Mouse (Mus musculus): Measurements from ENCODE around the gene Fmod. TPM values are rescaled to one million over a fixed set of nuclear protein-coding genes. Genes with fewer than 3 reads are reported as not detected.

The Fmod gene
- polyA plus RNA-seq, 1 experiment = 9.7 TPM

DNA sequence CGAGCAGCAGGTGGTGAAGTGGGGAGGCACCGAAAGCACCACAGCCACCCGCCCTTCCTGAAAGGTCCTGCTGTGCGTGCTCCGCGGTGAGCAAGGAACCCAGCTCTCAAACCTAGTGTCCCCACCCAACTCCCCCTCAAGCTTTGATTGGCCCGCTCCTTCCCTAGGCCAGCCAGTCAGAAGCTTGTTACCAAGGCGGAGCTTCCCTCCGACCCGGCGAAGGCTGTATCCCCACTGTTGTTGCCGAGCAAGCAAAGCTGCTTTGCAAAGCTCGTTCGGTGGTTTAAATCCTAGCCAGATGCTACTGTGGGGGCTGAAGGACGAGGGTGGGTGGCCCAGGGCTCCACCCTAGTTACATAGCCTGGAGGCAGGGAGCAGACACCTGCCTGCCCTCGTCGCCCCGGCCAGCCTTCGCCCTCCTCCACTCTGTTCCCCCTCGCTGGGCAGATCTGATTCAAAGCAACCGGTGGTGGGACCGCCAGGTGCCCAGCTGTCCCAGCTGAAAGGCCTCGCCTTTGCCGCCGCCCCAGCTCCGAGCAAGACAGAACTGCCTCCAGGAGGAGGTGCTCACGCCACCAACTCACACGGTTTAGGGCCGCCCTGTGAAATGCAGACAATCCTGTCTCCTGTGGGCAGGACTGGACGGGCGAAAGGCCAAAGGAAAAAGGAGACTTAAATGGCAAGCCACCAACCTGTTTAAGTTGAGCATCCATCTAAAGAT is 24.0 kb downstream of the Fmod start:
- 3% methylated on average over 31 of the region's 31 CpGs for WGBS
- peaks cover 23% of the 10 kb centered on the region for H3K4me1 ChIP-seq (ENCODE audit: control insufficient read depth, insufficient read depth, low read length)
- DNase-seq = peak; percentile 95

DNA sequence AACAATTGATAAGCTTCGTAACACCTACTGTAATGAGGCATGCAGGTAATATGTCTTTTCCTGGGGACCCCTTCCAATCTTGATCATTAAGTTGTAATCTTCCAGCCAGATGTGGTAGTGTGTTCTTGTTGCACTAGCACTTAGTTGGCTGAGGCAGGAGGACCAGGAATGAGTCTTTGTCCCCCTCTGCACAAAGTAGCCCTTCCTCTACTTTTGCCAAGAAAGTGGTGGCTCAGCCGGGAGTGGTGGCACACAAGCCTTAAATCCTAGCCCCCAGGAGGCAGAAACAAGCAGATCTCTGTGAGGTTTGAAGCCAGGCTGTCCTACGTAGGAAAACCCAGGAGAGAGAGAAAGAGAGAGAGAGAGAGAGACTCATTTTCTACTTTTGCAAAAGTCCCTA is 24.9 kb downstream of the Fmod start:
- WGBS = 80% methylated on average over 3 of the region's 3 CpGs
- TF ChIP-seq CTCF (conservative IDR thresholded peaks at IDR 0.05; ENCODE audit: insufficient read depth, insufficient read length, low read depth, low read length) = no peak
- no peak for TF ChIP-seq POLR2A (IDR thresholded peaks at IDR 0.05; ENCODE audit: low read depth, low read length)
- H3K4me3 ChIP-seq (ENCODE audit: insufficient read depth, low read depth, low read length) = no peak overlapping the region
- no peak for DNase-seq
- H3K27ac ChIP-seq (ENCODE audit: insufficient read depth, low read depth, low read length) = no peak overlapping the region
- peaks cover 23% of the 10 kb centered on the region for H3K4me1 ChIP-seq (ENCODE audit: control insufficient read depth, insufficient read depth, low read length)
- H3K27me3 ChIP-seq (replicated peaks; ENCODE audit: control insufficient read depth, insufficient read depth, low read length) = no peaks in the 10 kb centered on the region
- H3K36me3 ChIP-seq (ENCODE audit: control insufficient read depth, insufficient read depth, low read length) = no peaks in the 10 kb centered on the region

More for the DNA sequence above, 24.0 kb downstream of the Fmod start:
- peak overlapping the region; percentile 100 for H3K27ac ChIP-seq (ENCODE audit: insufficient read depth, low read depth, low read length)
- TF ChIP-seq CTCF (conservative IDR thresholded peaks at IDR 0.05; ENCODE audit: insufficient read depth, insufficient read length, low read depth, low read length) = 0 out of 2 replicates have a peak, but pooled peaks have one; percentile 19
- TF ChIP-seq POLR2A (IDR thresholded peaks at IDR 0.05; ENCODE audit: low read depth, low read length) = peak; percentile 75
- no peaks in the 10 kb centered on the region for H3K27me3 ChIP-seq (replicated peaks; ENCODE audit: control insufficient read depth, insufficient read depth, low read length)
- H3K36me3 ChIP-seq (ENCODE audit: control insufficient read depth, insufficient read depth, low read length) = no peaks in the 10 kb centered on the region
- peak overlapping the region; percentile 49 for H3K4me3 ChIP-seq (ENCODE audit: insufficient read depth, low read depth, low read length)

DNA sequence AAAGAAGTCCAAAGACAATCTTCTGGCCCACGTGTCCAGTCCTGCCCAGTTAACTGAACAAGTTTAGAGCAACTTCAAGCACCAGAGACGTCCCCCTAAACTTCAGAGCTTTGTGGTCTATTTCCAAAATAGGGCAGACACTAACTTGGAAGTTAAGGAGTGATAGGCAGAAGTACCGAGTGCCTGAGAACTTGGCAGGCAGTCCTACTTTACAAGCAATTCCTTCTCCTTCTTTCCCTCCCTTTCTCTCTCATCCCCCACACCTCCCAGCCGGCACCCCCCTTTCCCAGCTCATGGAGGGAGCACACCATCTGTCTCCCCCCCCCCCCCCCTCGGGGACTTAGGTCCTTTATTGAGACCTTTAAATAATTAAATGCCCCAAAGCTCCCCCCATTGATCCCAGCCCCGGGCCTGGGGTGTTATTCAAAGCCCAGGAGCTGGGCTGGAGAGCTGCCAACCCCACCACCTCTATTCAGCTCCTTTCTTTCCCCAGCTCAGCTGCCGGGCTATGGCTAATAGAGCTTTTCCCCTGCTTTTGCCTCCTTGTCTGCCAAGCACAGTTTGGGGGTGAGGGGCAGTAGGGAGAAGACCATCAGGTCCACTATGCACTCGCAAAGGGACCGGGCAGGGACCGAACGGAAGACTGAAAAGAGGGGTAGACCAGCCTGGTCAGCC is 25.5 kb downstream of the Fmod start:
- H3K27ac ChIP-seq (ENCODE audit: insufficient read depth, low read depth, low read length) = peak overlapping the region; percentile 26
- H3K4me3 ChIP-seq (ENCODE audit: insufficient read depth, low read depth, low read length) = no peak overlapping the region

DNA sequence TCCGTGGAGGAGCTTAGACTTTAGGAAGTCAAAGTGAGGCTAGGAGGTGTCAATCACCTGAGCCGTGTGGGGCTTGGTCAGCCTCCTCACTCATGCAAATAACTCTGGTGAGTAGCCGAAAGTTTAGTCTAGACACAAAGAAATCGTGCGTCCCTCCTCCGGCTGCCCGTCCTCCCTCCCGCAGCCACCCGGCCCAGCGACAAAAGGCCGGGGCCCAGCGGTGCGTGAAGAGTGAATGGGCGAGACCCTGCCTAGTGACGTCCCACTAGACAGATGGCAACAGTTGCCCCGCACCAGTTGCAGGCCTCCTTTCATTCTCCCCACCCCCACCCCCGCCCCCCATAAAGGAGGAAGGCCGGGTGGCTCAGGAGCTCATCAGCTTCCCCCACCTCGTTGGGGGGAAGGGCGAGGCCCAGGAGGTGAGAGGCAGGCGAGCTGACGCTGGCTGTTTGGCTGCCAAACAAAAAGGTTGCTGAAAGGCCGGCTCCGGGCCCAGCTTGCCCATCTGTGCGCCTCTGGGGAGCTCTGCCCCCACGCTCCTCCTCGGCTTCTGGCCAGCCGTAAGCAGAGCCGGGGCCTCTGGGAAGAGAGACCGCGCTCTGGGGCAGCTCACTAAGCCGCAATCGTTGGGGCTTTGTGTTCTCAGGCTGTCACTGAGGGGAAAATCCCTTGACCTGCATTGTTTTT is 26.2 kb downstream of the Fmod start:
- H3K4me1 ChIP-seq (ENCODE audit: control insufficient read depth, insufficient read depth, low read length) = peaks cover 23% of the 10 kb centered on the region
- WGBS = 5% methylated on average over 33 of the region's 33 CpGs
- TF ChIP-seq POLR2A (IDR thresholded peaks at IDR 0.05; ENCODE audit: low read depth, low read length) (no peak), CTCF (conservative IDR thresholded peaks at IDR 0.05; ENCODE audit: insufficient read depth, insufficient read length, low read depth, low read length) (no peak)
- H3K4me3 ChIP-seq (ENCODE audit: insufficient read depth, low read depth, low read length) = no peak overlapping the region
- H3K36me3 ChIP-seq (ENCODE audit: control insufficient read depth, insufficient read depth, low read length) = no peaks in the 10 kb centered on the region
- peak overlapping the region; percentile 85 for H3K27ac ChIP-seq (ENCODE audit: insufficient read depth, low read depth, low read length)
- no peaks in the 10 kb centered on the region for H3K27me3 ChIP-seq (replicated peaks; ENCODE audit: control insufficient read depth, insufficient read depth, low read length)
- DNase-seq = peak; percentile 71

More for the DNA sequence above, 25.5 kb downstream of the Fmod start:
- WGBS = 27% methylated on average over 11 of the region's 11 CpGs
- no peak for TF ChIP-seq POLR2A (IDR thresholded peaks at IDR 0.05; ENCODE audit: low read depth, low read length)
- TF ChIP-seq CTCF (conservative IDR thresholded peaks at IDR 0.05; ENCODE audit: insufficient read depth, insufficient read length, low read depth, low read length) = no peak
- peaks cover 23% of the 10 kb centered on the region for H3K4me1 ChIP-seq (ENCODE audit: control insufficient read depth, insufficient read depth, low read length)
- H3K36me3 ChIP-seq (ENCODE audit: control insufficient read depth, insufficient read depth, low read length) = no peaks in the 10 kb centered on the region
- H3K27me3 ChIP-seq (replicated peaks; ENCODE audit: control insufficient read depth, insufficient read depth, low read length) = no peaks in the 10 kb centered on the region
- DNase-seq = no peak

DNA sequence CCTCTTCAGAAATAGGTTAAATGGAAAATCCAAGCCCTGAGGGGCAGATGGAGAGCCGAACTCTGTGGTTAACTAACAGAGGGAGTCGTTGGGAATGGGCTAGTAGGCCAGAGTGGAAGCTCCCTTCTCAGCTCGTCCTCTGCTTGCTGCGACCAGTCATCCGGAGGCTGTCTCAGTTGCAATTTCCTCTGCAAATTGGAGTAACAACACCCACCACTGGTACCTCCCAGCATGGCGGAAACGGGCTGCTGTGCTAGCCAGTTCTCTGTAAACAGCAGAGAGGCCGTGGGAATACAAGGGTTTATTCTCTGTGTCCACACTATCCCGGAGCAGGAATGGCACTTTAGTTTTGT is 26.7 kb downstream of the Fmod start:
- Histone ChIP-seq H3K4me1 (ENCODE audit: control insufficient read depth, insufficient read depth, low read length) (peaks cover 23% of the 10 kb centered on the region), H3K27ac (ENCODE audit: insufficient read depth, low read depth, low read length) (peak overlapping the region; percentile 85), H3K27me3 (replicated peaks; ENCODE audit: control insufficient read depth, insufficient read depth, low read length) (no peaks in the 10 kb centered on the region), H3K36me3 (ENCODE audit: control insufficient read depth, insufficient read depth, low read length) (no peaks in the 10 kb centered on the region), H3K4me3 (ENCODE audit: insufficient read depth, low read depth, low read length) (no peak overlapping the region)
- TF ChIP-seq POLR2A (IDR thresholded peaks at IDR 0.05; ENCODE audit: low read depth, low read length) = peak; percentile 54
- TF ChIP-seq CTCF (conservative IDR thresholded peaks at IDR 0.05; ENCODE audit: insufficient read depth, insufficient read length, low read depth, low read length) = no peak
- WGBS = 25% methylated on average over 9 of the region's 9 CpGs
- peak; percentile 54 for DNase-seq

DNA sequence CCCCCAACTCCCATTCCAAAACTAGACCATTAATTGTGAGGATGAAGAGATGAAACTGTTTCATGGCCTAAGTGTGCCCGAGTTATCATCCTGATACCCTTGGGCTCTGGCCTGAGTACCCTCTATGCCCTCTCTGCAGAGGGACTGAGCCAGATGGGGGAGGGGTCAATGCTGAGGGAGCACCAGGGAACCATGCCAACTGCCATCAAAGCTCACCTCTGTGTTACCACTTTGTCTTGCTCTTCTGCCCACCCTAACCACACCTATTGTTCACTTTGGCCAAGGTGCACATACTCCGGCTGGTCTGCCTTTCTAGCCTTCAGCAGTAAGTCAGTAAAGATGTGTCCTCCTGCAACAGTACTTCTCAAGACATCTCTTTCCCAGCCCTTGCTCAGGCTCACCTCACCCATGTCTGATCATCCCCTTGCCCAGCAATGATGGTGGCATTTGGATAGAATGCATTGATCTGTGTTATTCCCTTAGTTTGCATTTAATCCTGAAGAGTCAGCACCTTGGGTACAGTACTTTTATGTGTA is 27.3 kb downstream of the Fmod start:
- Histone ChIP-seq H3K36me3 (ENCODE audit: control insufficient read depth, insufficient read depth, low read length) (no peaks in the 10 kb centered on the region), H3K4me1 (ENCODE audit: control insufficient read depth, insufficient read depth, low read length) (peaks cover 23% of the 10 kb centered on the region), H3K27ac (ENCODE audit: insufficient read depth, low read depth, low read length) (peak overlapping the region; percentile 85), H3K4me3 (ENCODE audit: insufficient read depth, low read depth, low read length) (no peak overlapping the region), H3K27me3 (replicated peaks; ENCODE audit: control insufficient read depth, insufficient read depth, low read length) (no peaks in the 10 kb centered on the region)
- TF ChIP-seq POLR2A (IDR thresholded peaks at IDR 0.05; ENCODE audit: low read depth, low read length) (no peak), CTCF (conservative IDR thresholded peaks at IDR 0.05; ENCODE audit: insufficient read depth, insufficient read length, low read depth, low read length) (no peak)
- no peak for DNase-seq
- 90% methylated on average over 2 of the region's 2 CpGs for WGBS

Data from kidney, adult 2 months (tissue).